Mouse (Mus musculus) CH12.LX (cell line): ENCODE results near the gene Vps33a.

ENCODE experiments used
- CTCF ChIP-seq, 2 experiments: IDR thresholded peaks in 1 of 2; conservative IDR thresholded peaks in 1 of 2; 2 replicates each; pipeline ENCODE4 v1.5.1; 2011 to 2012; ENCODE audit warnings: low read depth in 2 of 2, low read length in 2 of 2, improper control_type of control experiment in 1 of 2, inconsistent platforms in 1 of 2, mild to moderate bottlenecking in 1 of 2, moderate library complexity in 1 of 2
- HCFC1 ChIP-seq: IDR thresholded peaks from 2 replicates; pipeline ENCODE4 v1.6.1; 2012; ENCODE audit warnings: low read depth, mild to moderate bottlenecking, inconsistent platforms, low read length, improper control_type of control experiment
- MAFK ChIP-seq: IDR thresholded peaks from 2 replicates; pipeline ENCODE4 v1.6.1; 2011; ENCODE audit warnings: low read length, improper control_type of control experiment; ENCODE audit not compliant: insufficient replicate concordance
- MAZ ChIP-seq: IDR thresholded peaks from 2 replicates; pipeline ENCODE4 v1.6.1; 2012; ENCODE audit warnings: low read depth, mild to moderate bottlenecking, inconsistent platforms, low read length, improper control_type of control experiment, moderate library complexity
- MYC ChIP-seq: IDR thresholded peaks from 2 replicates; pipeline ENCODE4 v1.6.1; 2011; ENCODE audit warnings: low read depth, mild to moderate bottlenecking, improper control_type of control experiment, low read length
- POLR2A ChIP-seq: IDR thresholded peaks from 2 replicates; pipeline ENCODE4 v1.6.1; 2011; ENCODE audit warnings: low read depth, mild to moderate bottlenecking, improper control_type of control experiment, low read length
- SIN3A ChIP-seq: IDR thresholded peaks from 2 replicates; pipeline ENCODE4 v1.6.1; 2012; ENCODE audit warnings: low read length, improper control_type of control experiment, inconsistent platforms
- TCF12 ChIP-seq: IDR thresholded peaks from 2 replicates; pipeline ENCODE4 v1.6.1; 2014; ENCODE audit warnings: low read depth, mild to moderate bottlenecking, inconsistent platforms, low read length, improper control_type of control experiment
- UBTF ChIP-seq: IDR thresholded peaks from 2 replicates; pipeline ENCODE4 v1.6.1; 2012; ENCODE audit warnings: low read depth, mild to moderate bottlenecking, inconsistent platforms, low read length, improper control_type of control experiment, moderate library complexity
- USF1 ChIP-seq: IDR thresholded peaks from 2 replicates; pipeline ENCODE4 v1.6.1; 2014; ENCODE audit warnings: low read depth, mild to moderate bottlenecking, inconsistent platforms, low read length, improper control_type of control experiment

DNA sequence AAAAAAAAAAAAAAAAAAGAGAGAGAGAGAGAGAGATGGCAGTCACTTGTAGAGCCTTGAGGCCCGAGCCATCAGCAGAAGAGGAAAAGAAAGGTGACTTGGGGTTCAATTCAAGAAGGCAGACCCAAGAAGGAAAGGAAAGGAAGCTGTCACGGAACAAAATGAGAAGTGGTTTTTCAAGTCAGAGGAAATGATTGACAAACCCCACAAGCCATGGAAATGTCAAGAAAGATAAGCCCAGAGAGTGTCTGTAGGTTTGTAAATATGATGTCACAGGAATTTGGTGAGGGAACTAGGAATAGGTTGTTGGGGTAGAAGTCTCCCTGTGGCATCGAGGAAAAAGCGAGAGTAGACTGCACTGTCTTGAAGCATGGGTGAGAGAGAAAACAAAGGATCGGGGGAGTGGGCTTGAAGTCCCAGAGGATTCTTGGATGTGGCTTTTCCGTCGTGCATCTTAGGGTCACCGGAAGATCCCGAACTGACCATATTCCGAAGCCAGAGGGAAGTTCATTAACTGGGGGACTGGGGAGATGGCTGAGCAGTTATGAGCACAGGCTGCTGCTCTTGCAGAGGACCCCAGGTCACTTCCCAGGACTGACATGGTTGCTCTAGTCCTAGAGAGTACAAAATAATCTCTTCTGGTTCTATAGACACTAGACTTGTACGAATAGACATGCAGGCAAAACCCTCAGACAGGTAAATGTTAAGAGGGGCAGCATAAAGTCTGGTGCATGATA lies 85.0 kb downstream of the Vps33a start:
- no peak for TF ChIP-seq CTCF (conservative IDR thresholded peaks at IDR 0.05 in 1 of 2, IDR thresholded peaks at IDR 0.05 in 1 of 2; ENCODE audit: low read depth in 2 of 2, low read length in 2 of 2)
- no peak for TF ChIP-seq MAZ
- no peak for TF ChIP-seq UBTF
- TF ChIP-seq MAFK = no peak
- no peak for TF ChIP-seq POLR2A
- no peak for TF ChIP-seq MYC
- no peak for TF ChIP-seq SIN3A
- TF ChIP-seq USF1 = no peak
- no peak for TF ChIP-seq HCFC1
- TF ChIP-seq TCF12 = no peak
